Mouse (Mus musculus): Measurements from ENCODE around the gene A930018P22Rik. TPM values are rescaled to one million over a fixed set of nuclear protein-coding genes. Genes with fewer than 3 reads are reported as not detected.
"Not testable (repeated sequence)": the region's sequence is repeated elsewhere in the genome, so short reads cannot be mapped to it uniquely, and the experiment has no call there.

The A930018P22Rik gene
- total RNA-seq, 1 experiment, result not detected

DNA sequence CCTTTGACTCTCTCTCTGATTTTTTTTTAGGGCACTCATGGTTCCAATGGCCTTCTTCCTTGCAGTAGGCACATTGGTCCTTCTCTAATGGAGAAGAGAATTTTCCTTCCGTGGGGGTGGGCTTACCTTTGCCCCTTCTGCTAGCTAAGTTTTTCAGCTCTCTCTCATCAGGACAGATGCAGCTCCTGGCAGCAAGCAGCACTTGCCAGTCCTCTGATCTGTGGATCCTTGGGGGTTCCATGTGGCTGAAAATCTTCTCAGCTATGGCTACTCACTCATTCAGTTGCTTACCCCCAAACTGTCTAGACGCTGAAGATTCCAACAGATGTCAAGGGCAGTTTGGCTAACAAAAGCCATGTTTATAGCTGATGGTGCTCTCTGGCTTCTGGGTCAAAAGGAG, 29.3 kb upstream of the A930018P22Rik start:
- 0 out of 2 replicates have a peak, but pooled peaks cover 6% of the 10 kb centered on the region for H3K9me3 ChIP-seq (ENCODE audit: control insufficient read depth, insufficient read depth, low read depth, low read length)
- in situ Hi-C loops (cut with MboI; ENCODE audit: low sequenced_read_pairs in 2 of 2, unreplicated experiment in 2 of 2), result no loop called here
- H3K4me1 ChIP-seq (ENCODE audit: control insufficient read depth in 2 of 2, insufficient read depth in 2 of 2, low read length in 2 of 2, poor library complexity in 1 of 2), result 0 out of 4 replicates have a peak, but pooled peaks cover 0 to 4% of the 10 kb centered on the region in 2 experiments
- no peak overlapping the region for H3K9ac ChIP-seq (ENCODE audit: insufficient read depth, low read depth, low read length, poor library complexity, severe bottlenecking)
- no peaks in the 10 kb centered on the region for H3K36me3 ChIP-seq (ENCODE audit: control insufficient read depth, insufficient read depth, low read length, poor library complexity, severe bottlenecking)
- no peak overlapping the region for H3K27ac ChIP-seq (ENCODE audit: insufficient read depth, low read depth, low read length, poor library complexity, severe bottlenecking)
- no peak for TF ChIP-seq ZC3H11A (IDR thresholded peaks at IDR 0.05; ENCODE audit: borderline replicate concordance, low read depth, low read length)
- no peak for TF ChIP-seq MAFK (IDR thresholded peaks at IDR 0.05; ENCODE audit: insufficient read depth, low read depth, low read length)
- no peak for TF ChIP-seq CHD2 (IDR thresholded peaks at IDR 0.05; ENCODE audit: low read depth, low read length)
- TF ChIP-seq ZNF384 (IDR thresholded peaks at IDR 0.05; ENCODE audit: low read depth, low read length), result no peak
- no peak for TF ChIP-seq HCFC1 (IDR thresholded peaks at IDR 0.05; ENCODE audit: borderline replicate concordance, insufficient read depth, low read length)
- H3K4me3 ChIP-seq (ENCODE audit: insufficient read depth in 1 of 2, low read depth in 1 of 2, low read length in 2 of 2, poor library complexity in 1 of 2, severe bottlenecking in 1 of 2), result no peak overlapping the region
- no peak for DNase-seq (ENCODE audit: low read depth, low spot score)

DNA sequence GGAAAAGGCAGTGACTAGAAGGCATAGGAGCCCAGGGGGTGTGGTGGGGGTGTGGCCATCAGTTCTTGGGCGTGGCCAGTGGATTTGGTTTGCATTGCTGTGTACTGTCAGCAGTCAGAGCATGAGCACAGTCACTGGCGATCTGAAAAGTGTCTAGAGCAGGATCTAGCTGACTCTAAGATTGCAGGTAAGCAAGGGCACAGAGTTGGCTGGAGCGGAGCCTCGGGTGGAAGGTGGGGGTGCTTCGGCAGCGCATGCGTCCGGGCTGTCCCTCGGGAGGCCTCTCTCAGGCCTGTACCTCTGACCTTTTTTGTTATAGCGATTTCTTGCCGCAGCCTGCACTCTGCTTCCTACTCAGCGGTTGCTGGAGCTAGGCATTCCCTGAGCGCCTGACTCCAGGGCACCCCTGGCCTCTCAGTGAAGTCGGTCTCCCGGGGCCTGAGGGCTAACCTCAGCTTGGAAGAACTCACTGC, 26.8 kb upstream of the A930018P22Rik start, which contains the start of gene Cd59a:
Gene Cd59a, plus strand, starts transcription at position 61 of the 473 bp plus-strand sequence.
- Histone ChIP-seq H3K4me1 (ENCODE audit: control insufficient read depth in 2 of 2, insufficient read depth in 2 of 2, low read length in 2 of 2, poor library complexity in 1 of 2) (peaks cover 3 to 6% of the 10 kb centered on the region in 2 experiments; a peak in 2 of 4 replicates), H3K9ac (ENCODE audit: insufficient read depth, low read depth, low read length, poor library complexity, severe bottlenecking) (peak within 1 kb of the TSS; percentile 70), H3K27ac (ENCODE audit: insufficient read depth, low read depth, low read length, poor library complexity, severe bottlenecking) (peak within 1 kb of the TSS; percentile 49), H3K9me3 (ENCODE audit: control insufficient read depth, insufficient read depth, low read depth, low read length) (0 out of 2 replicates have a peak, but pooled peaks cover 6% of the 10 kb centered on the region), H3K4me3 (ENCODE audit: insufficient read depth in 1 of 2, low read depth in 1 of 2, low read length in 2 of 2, poor library complexity in 1 of 2, severe bottlenecking in 1 of 2) (peak within 1 kb of the TSS; percentile 55 to 61), H3K36me3 (ENCODE audit: control insufficient read depth, insufficient read depth, low read length, poor library complexity, severe bottlenecking) (no peaks in the 10 kb centered on the region)
- in situ Hi-C loops (cut with MboI; ENCODE audit: low sequenced_read_pairs in 2 of 2, unreplicated experiment in 2 of 2), result no loop called here
- DNase-seq (ENCODE audit: low read depth, low spot score), result peak; percentile 84
- TF ChIP-seq ZC3H11A (IDR thresholded peaks at IDR 0.05; ENCODE audit: borderline replicate concordance, low read depth, low read length) (no peak), ZNF384 (IDR thresholded peaks at IDR 0.05; ENCODE audit: low read depth, low read length) (no peak)

DNA sequence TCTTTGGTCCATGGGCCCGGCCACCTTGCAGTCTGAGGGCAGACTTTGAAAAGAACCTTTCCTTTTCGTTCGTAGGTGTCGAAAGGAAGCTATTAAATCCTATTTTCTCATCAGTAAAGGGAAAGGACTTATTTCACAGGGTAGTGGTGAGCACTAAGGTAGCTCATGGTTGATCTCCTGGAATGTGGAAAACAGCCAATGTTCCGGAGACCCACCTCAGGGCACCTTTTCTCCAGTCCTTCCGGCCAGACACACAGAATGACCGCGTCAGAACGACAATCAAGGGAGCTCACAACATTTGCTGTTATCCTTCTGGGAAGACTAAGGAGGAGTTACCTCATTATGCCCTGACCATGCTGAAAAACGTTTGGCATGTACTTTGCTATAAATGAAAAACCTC, 26.3 kb upstream of the A930018P22Rik start:
- in situ Hi-C loops (cut with MboI; ENCODE audit: low sequenced_read_pairs in 2 of 2, unreplicated experiment in 2 of 2), result no loop called here
- Histone ChIP-seq H3K9me3 (ENCODE audit: control insufficient read depth, insufficient read depth, low read depth, low read length) (0 out of 2 replicates have a peak, but pooled peaks cover 6% of the 10 kb centered on the region), H3K36me3 (ENCODE audit: control insufficient read depth, insufficient read depth, low read length, poor library complexity, severe bottlenecking) (no peaks in the 10 kb centered on the region), H3K27ac (ENCODE audit: insufficient read depth, low read depth, low read length, poor library complexity, severe bottlenecking) (peak overlapping the region; percentile 49), H3K9ac (ENCODE audit: insufficient read depth, low read depth, low read length, poor library complexity, severe bottlenecking) (peak overlapping the region; percentile 70; the same call in 1 of the 2 replicates), H3K4me3 (ENCODE audit: insufficient read depth in 1 of 2, low read depth in 1 of 2, low read length in 2 of 2, poor library complexity in 1 of 2, severe bottlenecking in 1 of 2) (peak overlapping the region; percentile 55 to 61), H3K4me1 (ENCODE audit: control insufficient read depth in 2 of 2, insufficient read depth in 2 of 2, low read length in 2 of 2, poor library complexity in 1 of 2) (peaks cover 3 to 6% of the 10 kb centered on the region in 2 experiments; a peak in 2 of 4 replicates)
- DNase-seq (ENCODE audit: low read depth, low spot score), result no peak
- no peak for TF ChIP-seq HCFC1 (IDR thresholded peaks at IDR 0.05; ENCODE audit: borderline replicate concordance, insufficient read depth, low read length)
- TF ChIP-seq ZC3H11A (IDR thresholded peaks at IDR 0.05; ENCODE audit: borderline replicate concordance, low read depth, low read length), result no peak
- TF ChIP-seq CHD2 (IDR thresholded peaks at IDR 0.05; ENCODE audit: low read depth, low read length), result no peak
- no peak for TF ChIP-seq MAFK (IDR thresholded peaks at IDR 0.05; ENCODE audit: insufficient read depth, low read depth, low read length)
- TF ChIP-seq ZNF384 (IDR thresholded peaks at IDR 0.05; ENCODE audit: low read depth, low read length), result no peak

DNA sequence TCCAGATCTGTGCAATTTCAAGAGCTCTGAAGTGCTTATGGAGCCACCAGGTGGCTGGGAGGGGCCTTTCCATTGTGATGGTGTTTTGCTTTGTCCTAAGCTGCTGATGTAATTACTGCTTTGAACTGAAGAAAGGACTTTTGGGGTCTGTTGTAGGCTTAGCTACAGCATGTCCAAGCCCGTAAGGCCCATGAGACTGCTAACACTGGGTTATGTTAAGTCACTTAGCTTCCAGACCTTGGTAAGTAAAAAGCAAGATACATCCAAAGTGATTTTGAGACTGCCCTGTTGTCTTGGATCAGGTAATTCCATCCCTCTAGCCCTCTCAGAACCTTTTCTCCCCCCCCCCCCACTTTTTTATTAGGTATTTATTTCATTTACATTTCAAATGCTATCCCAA, 25.8 kb upstream of the A930018P22Rik start:
- DNase-seq (ENCODE audit: low read depth, low spot score); H3K9ac ChIP-seq (ENCODE audit: insufficient read depth, low read depth, low read length, poor library complexity, severe bottlenecking); H3K27ac ChIP-seq (ENCODE audit: insufficient read depth, low read depth, low read length, poor library complexity, severe bottlenecking); H3K4me3 ChIP-seq (ENCODE audit: insufficient read depth in 1 of 2, low read depth in 1 of 2, low read length in 2 of 2, poor library complexity in 1 of 2, severe bottlenecking in 1 of 2); H3K4me1 ChIP-seq (ENCODE audit: control insufficient read depth in 2 of 2, insufficient read depth in 2 of 2, low read length in 2 of 2, poor library complexity in 1 of 2); H3K9me3 ChIP-seq (ENCODE audit: control insufficient read depth, insufficient read depth, low read depth, low read length); in situ Hi-C loops (cut with MboI; ENCODE audit: low sequenced_read_pairs in 2 of 2, unreplicated experiment in 2 of 2); H3K36me3 ChIP-seq (ENCODE audit: control insufficient read depth, insufficient read depth, low read length, poor library complexity, severe bottlenecking): not testable (repeated sequence)

DNA sequence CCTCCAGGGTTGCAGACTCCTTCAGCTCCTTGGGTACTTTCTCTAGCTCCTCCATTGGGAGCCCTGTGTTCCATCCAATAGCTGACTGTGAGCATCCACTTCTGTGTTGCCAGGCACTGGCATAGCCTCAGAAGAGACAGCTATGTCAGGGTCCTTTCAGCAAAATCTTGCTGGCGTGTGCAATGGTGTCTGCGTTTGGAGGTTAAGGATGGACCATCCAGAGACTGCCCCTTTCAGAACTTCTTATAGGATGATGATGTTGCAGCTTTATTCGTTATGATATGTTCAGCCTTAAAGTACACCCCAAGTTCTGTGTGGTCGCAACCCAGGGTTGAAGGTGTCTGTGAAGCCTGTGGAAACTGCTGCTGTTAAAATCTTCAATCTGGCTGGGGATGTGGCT, 25.2 kb upstream of the A930018P22Rik start:
- H3K4me1 ChIP-seq (ENCODE audit: control insufficient read depth in 2 of 2, insufficient read depth in 2 of 2, low read length in 2 of 2, poor library complexity in 1 of 2); H3K9me3 ChIP-seq (ENCODE audit: control insufficient read depth, insufficient read depth, low read depth, low read length); H3K9ac ChIP-seq (ENCODE audit: insufficient read depth, low read depth, low read length, poor library complexity, severe bottlenecking); H3K27ac ChIP-seq (ENCODE audit: insufficient read depth, low read depth, low read length, poor library complexity, severe bottlenecking); in situ Hi-C loops (cut with MboI; ENCODE audit: low sequenced_read_pairs in 2 of 2, unreplicated experiment in 2 of 2); H3K4me3 ChIP-seq (ENCODE audit: insufficient read depth in 1 of 2, low read depth in 1 of 2, low read length in 2 of 2, poor library complexity in 1 of 2, severe bottlenecking in 1 of 2); H3K36me3 ChIP-seq (ENCODE audit: control insufficient read depth, insufficient read depth, low read length, poor library complexity, severe bottlenecking); DNase-seq (ENCODE audit: low read depth, low spot score): not testable (repeated sequence)
